Mouse (Mus musculus) C2C12 (cell line): ENCODE data around the gene Sox12.

Experiments
- CTCF ChIP-seq: IDR thresholded peaks from one replicate; pipeline ENCODE4 v1.5.1; 2011; ENCODE audit not compliant: control insufficient read depth, insufficient read depth, insufficient read length
- FOSL1 ChIP-seq: IDR thresholded peaks from one replicate; pipeline ENCODE4 v1.8.0; 2011; ENCODE audit warnings: mild to moderate bottlenecking, low read length; ENCODE audit not compliant: poor library complexity, insufficient read depth, severe bottlenecking
- MAX ChIP-seq: IDR thresholded peaks from one replicate; pipeline ENCODE4 v1.6.1; 2011; ENCODE audit warnings: mild to moderate bottlenecking, control low read depth
- MYOD1 ChIP-seq: IDR thresholded peaks from one replicate; pipeline ENCODE4 v1.6.1; 2011; ENCODE audit warnings: low read depth; ENCODE audit not compliant: control insufficient read depth, insufficient read length
- USF1 ChIP-seq: IDR thresholded peaks from one replicate; pipeline ENCODE4 v1.6.1; 2011; ENCODE audit warnings: low read depth, mild to moderate bottlenecking, control low read depth, moderate library complexity

DNA sequence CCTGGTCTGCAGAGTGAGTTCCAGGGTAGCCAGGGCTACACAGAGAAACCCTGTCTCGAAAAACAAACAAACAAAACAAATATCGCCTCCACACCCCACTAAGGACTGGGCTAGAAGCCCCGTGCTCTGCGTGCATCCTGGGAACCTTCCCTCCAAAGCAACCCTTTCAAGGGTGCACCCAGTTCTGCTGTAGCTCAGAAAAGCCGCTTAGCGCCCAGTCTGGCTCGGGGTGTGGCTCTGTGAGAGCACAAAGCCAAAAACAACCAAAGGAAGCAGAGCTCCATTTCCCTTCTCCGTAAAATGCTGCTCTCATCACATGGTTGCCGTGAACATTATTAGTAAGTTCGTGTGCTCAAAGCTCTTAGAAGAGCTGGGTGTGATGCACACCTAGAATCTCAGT, 53.5 kb downstream of the Sox12 start:
- TF ChIP-seq CTCF (no peak), USF1 (no peak), FOSL1 (no peak), MYOD1 (no peak), MAX (no peak)
